Mouse (Mus musculus): ENCODE results near the gene Elovl6. TPM values are rescaled to one million over a fixed set of nuclear protein-coding genes. Genes with fewer than 3 reads are reported as not detected.

Gene Elovl6
- polyA plus RNA-seq, 1 experiment from 2014 or later, result 39.9 TPM

DNA sequence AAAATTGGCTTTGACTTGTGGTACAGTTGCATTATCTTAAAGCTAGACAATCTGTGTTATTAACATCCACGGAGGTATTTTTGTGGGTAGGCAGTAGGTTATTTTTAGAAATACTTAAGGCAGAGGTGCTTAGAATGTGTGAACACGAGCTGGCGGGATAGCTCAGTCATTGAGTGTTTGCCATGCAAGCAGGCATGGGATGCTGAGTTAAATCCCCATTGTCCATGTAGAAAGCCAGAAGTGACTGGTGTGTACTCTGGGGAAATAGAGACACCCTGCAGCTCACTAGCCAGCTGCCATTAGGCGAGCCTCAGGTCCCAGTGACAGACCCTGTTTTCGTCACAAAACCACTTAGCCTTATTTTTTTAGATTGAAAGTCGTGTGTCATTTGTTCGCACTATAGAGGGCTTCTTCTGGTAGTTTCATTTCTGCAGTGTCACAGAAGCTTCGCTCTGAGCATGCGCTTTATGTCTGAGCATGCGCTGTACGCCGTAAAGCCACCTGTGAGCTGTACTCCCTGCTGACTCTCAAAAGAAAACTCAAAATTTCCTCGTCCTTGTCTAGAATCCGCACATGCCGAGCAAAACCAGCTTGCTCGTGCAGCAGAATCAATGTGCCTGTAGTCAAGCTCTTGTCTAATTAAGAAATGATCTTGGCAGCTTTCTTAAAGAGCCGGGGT, 58.5 kb downstream of the Elovl6 start:
- Histone ChIP-seq H3K27me3 (ENCODE audit: control insufficient read depth, insufficient read depth, low read length) (no peaks in the 10 kb centered on the region), H3K9me3 (ENCODE audit: control insufficient read depth, low read length) (no peaks in the 10 kb centered on the region), H3K36me3 (ENCODE audit: control insufficient read depth, insufficient read depth, low read length) (no peaks in the 10 kb centered on the region; the same call in 1 of the 2 replicates), H3K4me3 (ENCODE audit: low read depth, low read length) (no peak overlapping the region), H3K27ac (ENCODE audit: low read depth, low read length) (no peak overlapping the region), H3K4me1 (replicated peaks; ENCODE audit: control insufficient read depth, insufficient read depth, low read length) (0 out of 2 replicates have a peak, but pooled peaks cover 2% of the 10 kb centered on the region), H3K9ac (ENCODE audit: low read length) (no peak overlapping the region), H3K4me2 (ENCODE audit: low read depth, low read length, severe bottlenecking) (no peak overlapping the region)
- DNase-seq (ENCODE audit: low spot score), result no peak
- WGBS, result 80% methylated on average over 17 of the region's 17 CpGs
- 0 out of 2 replicates have a peak, but pooled peaks have one; percentile 28 for ATAC-seq (replicated peaks; ENCODE audit: low FRiP score)

- DNase-seq (ENCODE audit: low spot score) (no peak), ATAC-seq (replicated peaks; ENCODE audit: low FRiP score) (no peak)
- H3K4me1 ChIP-seq (replicated peaks; ENCODE audit: control insufficient read depth, insufficient read depth, low read length), result 0 out of 2 replicates have a peak, but pooled peaks cover 2% of the 10 kb centered on the region
- H3K9me3 ChIP-seq (ENCODE audit: control insufficient read depth, low read length), result no peaks in the 10 kb centered on the region
- H3K27ac ChIP-seq (ENCODE audit: low read depth, low read length), result no peak overlapping the region
- H3K4me3 ChIP-seq (ENCODE audit: low read depth, low read length), result no peak overlapping the region
- 89% methylated on average over 9 of the region's 9 CpGs for WGBS
- H3K9ac ChIP-seq (ENCODE audit: low read length), result no peak overlapping the region
- H3K4me2 ChIP-seq (ENCODE audit: low read depth, low read length, severe bottlenecking), result no peak overlapping the region
- no peaks in the 10 kb centered on the region for H3K27me3 ChIP-seq (ENCODE audit: control insufficient read depth, insufficient read depth, low read length)
- no peaks in the 10 kb centered on the region; the same call in 1 of the 2 replicates for H3K36me3 ChIP-seq (ENCODE audit: control insufficient read depth, insufficient read depth, low read length)
Measured at GRCm38 (mm10) chr3:129591251-129591650, 59.1 kb downstream of the Elovl6 start.

DNA sequence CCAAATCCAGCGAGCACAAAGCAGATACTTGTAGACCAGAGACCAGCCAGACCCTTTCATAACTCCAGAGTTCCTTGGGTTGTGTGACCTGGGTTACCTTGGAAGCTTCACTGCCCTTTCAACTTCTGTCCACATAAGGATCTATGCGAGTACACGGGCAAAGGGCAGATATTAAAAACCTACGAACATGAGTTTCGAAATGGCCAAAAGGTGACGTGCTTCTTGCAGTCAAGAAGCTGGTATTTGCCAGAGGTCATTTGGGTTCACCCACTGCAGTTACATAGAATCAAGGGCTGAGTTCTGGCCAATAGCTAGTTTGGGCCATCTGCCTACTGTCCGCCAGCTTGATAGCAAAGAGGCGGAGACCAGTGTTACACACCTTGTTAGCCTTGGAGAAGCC, 59.6 kb downstream of the Elovl6 start:
- Histone ChIP-seq H3K36me3 (ENCODE audit: control insufficient read depth, insufficient read depth, low read length) (no peaks in the 10 kb centered on the region; the same call in 1 of the 2 replicates), H3K4me1 (replicated peaks; ENCODE audit: control insufficient read depth, insufficient read depth, low read length) (0 out of 2 replicates have a peak, but pooled peaks cover 2% of the 10 kb centered on the region), H3K4me3 (ENCODE audit: low read depth, low read length) (no peak overlapping the region), H3K9me3 (ENCODE audit: control insufficient read depth, low read length) (no peaks in the 10 kb centered on the region), H3K27me3 (ENCODE audit: control insufficient read depth, insufficient read depth, low read length) (no peaks in the 10 kb centered on the region), H3K27ac (ENCODE audit: low read depth, low read length) (no peak overlapping the region), H3K9ac (ENCODE audit: low read length) (no peak overlapping the region), H3K4me2 (ENCODE audit: low read depth, low read length, severe bottlenecking) (no peak overlapping the region)
- no peak for ATAC-seq (replicated peaks; ENCODE audit: low FRiP score)
- DNase-seq (ENCODE audit: low spot score), result no peak
- 95% methylated on average over 8 of the region's 8 CpGs for WGBS

GRCm38 (mm10) chr3:129593001-129593400, 60.8 kb downstream of the Elovl6 start:
- Histone ChIP-seq H3K9me3 (ENCODE audit: control insufficient read depth, low read length) (no peaks in the 10 kb centered on the region), H3K9ac (ENCODE audit: low read length) (no peak overlapping the region), H3K4me1 (replicated peaks; ENCODE audit: control insufficient read depth, insufficient read depth, low read length) (0 out of 2 replicates have a peak, but pooled peaks cover 2% of the 10 kb centered on the region), H3K27ac (ENCODE audit: low read depth, low read length) (no peak overlapping the region), H3K4me2 (ENCODE audit: low read depth, low read length, severe bottlenecking) (no peak overlapping the region), H3K27me3 (ENCODE audit: control insufficient read depth, insufficient read depth, low read length) (no peaks in the 10 kb centered on the region), H3K36me3 (ENCODE audit: control insufficient read depth, insufficient read depth, low read length) (no peaks in the 10 kb centered on the region; the same call in 1 of the 2 replicates), H3K4me3 (ENCODE audit: low read depth, low read length) (no peak overlapping the region)
- ATAC-seq (replicated peaks; ENCODE audit: low FRiP score), result no peak
- no peak for DNase-seq (ENCODE audit: low spot score)
- 94% methylated on average over 9 of the region's 9 CpGs for WGBS

DNA sequence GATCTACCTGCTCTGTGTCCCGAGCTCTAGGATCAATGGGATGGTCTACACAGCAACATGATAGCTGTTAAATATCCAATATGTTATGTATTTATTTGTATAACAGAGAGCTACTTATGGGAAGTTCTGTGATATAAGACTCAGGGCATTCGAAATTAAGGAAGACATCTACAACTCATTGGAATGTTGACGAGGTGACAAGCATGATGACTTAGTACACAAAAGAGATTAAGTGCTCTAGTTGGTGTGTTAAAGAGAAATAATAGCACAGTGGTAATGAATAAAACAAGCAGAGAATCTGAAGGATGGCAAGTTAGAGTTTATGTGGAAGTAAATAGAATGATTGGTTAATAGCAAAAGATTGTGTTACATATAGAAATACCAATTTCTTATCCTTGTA, 61.6 kb downstream of the Elovl6 start:
- no peak overlapping the region for H3K9ac ChIP-seq (ENCODE audit: low read length)
- no peak overlapping the region for H3K27ac ChIP-seq (ENCODE audit: low read depth, low read length)
- H3K27me3 ChIP-seq (ENCODE audit: control insufficient read depth, insufficient read depth, low read length), result no peaks in the 10 kb centered on the region
- H3K9me3 ChIP-seq (ENCODE audit: control insufficient read depth, low read length), result no peaks in the 10 kb centered on the region
- H3K4me3 ChIP-seq (ENCODE audit: low read depth, low read length), result no peak overlapping the region
- no peak for ATAC-seq (replicated peaks; ENCODE audit: low FRiP score)
- 0 out of 2 replicates have a peak, but pooled peaks cover 2% of the 10 kb centered on the region for H3K4me1 ChIP-seq (replicated peaks; ENCODE audit: control insufficient read depth, insufficient read depth, low read length)
- H3K36me3 ChIP-seq (ENCODE audit: control insufficient read depth, insufficient read depth, low read length), result no peaks in the 10 kb centered on the region; the same call in 1 of the 2 replicates
- 88% methylated on average over 3 of the region's 3 CpGs for WGBS
- no peak for DNase-seq (ENCODE audit: low spot score)
- no peak overlapping the region for H3K4me2 ChIP-seq (ENCODE audit: low read depth, low read length, severe bottlenecking)

DNA sequence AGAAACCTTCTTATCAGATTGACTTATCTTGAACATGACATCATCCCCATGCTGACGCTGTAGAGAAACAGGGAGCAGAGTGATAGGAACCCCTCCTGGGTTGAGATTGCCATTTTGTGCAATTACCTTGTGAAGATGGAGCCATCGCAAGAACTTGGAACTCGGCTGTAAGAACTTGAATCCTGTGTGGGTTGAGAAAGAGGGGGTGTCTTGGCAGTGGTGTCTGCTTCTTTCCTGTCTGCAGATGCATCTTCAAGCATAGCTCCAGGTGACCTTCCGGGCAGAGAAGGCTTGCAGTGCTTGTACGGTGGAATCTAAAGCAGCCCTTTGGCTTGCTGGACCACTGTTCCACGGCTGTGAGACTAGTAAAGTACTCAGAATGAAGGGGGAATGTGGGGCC, 63.9 kb downstream of the Elovl6 start:
- WGBS, result 94% methylated on average over 6 of the region's 6 CpGs
- no peak for DNase-seq (ENCODE audit: low spot score)
- H3K4me2 ChIP-seq (ENCODE audit: low read depth, low read length, severe bottlenecking), result no peak overlapping the region
- ATAC-seq (replicated peaks; ENCODE audit: low FRiP score), result no peak
- H3K27me3 ChIP-seq (ENCODE audit: control insufficient read depth, insufficient read depth, low read length), result no peaks in the 10 kb centered on the region
- no peaks in the 10 kb centered on the region for H3K9me3 ChIP-seq (ENCODE audit: control insufficient read depth, low read length)
- no peak overlapping the region for H3K27ac ChIP-seq (ENCODE audit: low read depth, low read length)
- H3K9ac ChIP-seq (ENCODE audit: low read length), result no peak overlapping the region
- no peaks in the 10 kb centered on the region for H3K4me1 ChIP-seq (replicated peaks; ENCODE audit: control insufficient read depth, insufficient read depth, low read length)
- H3K4me3 ChIP-seq (ENCODE audit: low read depth, low read length), result no peak overlapping the region
- no peaks in the 10 kb centered on the region for H3K36me3 ChIP-seq (ENCODE audit: control insufficient read depth, insufficient read depth, low read length)

GRCm38 (mm10) chr3:129602289-129602688, 70.1 kb downstream of the Elovl6 start:
- Histone ChIP-seq H3K4me2 (ENCODE audit: low read depth, low read length, severe bottlenecking) (no peak overlapping the region), H3K36me3 (ENCODE audit: control insufficient read depth, insufficient read depth, low read length) (no peaks in the 10 kb centered on the region), H3K27me3 (ENCODE audit: control insufficient read depth, insufficient read depth, low read length) (no peaks in the 10 kb centered on the region), H3K4me3 (ENCODE audit: low read depth, low read length) (no peak overlapping the region), H3K4me1 (replicated peaks; ENCODE audit: control insufficient read depth, insufficient read depth, low read length) (no peaks in the 10 kb centered on the region), H3K27ac (ENCODE audit: low read depth, low read length) (no peak overlapping the region), H3K9me3 (ENCODE audit: control insufficient read depth, low read length) (no peaks in the 10 kb centered on the region), H3K9ac (ENCODE audit: low read length) (no peak overlapping the region)
- DNase-seq (ENCODE audit: low spot score) (no peak), ATAC-seq (replicated peaks; ENCODE audit: low FRiP score) (no peak)
- WGBS, result 84% methylated on average over 9 of the region's 9 CpGs

GRCm38 (mm10) chr3:129605487-129605886, 73.3 kb downstream of the Elovl6 start:
- Histone ChIP-seq H3K4me1 (replicated peaks; ENCODE audit: control insufficient read depth, insufficient read depth, low read length) (no peaks in the 10 kb centered on the region), H3K27ac (ENCODE audit: low read depth, low read length) (no peak overlapping the region), H3K4me2 (ENCODE audit: low read depth, low read length, severe bottlenecking) (no peak overlapping the region), H3K27me3 (ENCODE audit: control insufficient read depth, insufficient read depth, low read length) (no peaks in the 10 kb centered on the region), H3K9me3 (ENCODE audit: control insufficient read depth, low read length) (no peaks in the 10 kb centered on the region), H3K36me3 (ENCODE audit: control insufficient read depth, insufficient read depth, low read length) (no peaks in the 10 kb centered on the region; the same call in 1 of the 2 replicates), H3K4me3 (ENCODE audit: low read depth, low read length) (no peak overlapping the region), H3K9ac (ENCODE audit: low read length) (no peak overlapping the region)
- DNase-seq (ENCODE audit: low spot score) (no peak), ATAC-seq (replicated peaks; ENCODE audit: low FRiP score) (no peak)
- 78% methylated on average over 7 of the region's 7 CpGs for WGBS

DNA sequence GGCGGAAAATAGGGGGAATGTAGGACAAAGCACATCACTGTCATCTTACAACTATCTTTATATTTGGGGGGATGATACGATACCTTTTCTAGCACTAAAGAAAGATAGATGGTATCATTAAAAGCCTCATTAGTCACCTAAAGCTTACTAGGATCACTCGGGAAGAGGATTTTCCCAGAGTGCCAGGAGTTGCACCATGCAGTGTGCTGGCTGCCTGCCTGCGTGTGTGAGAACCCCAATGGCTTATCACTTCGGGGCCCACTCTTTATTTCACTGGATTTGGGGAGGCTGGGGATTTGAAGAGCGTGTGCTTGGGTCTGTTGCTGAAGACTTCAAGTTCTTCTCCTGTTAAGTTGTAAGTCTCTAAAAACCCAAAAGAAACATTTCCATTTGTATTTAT, 73.8 kb downstream of the Elovl6 start:
- DNase-seq (ENCODE audit: low spot score), result no peak
- Histone ChIP-seq H3K9me3 (ENCODE audit: control insufficient read depth, low read length) (no peaks in the 10 kb centered on the region), H3K4me3 (ENCODE audit: low read depth, low read length) (no peak overlapping the region), H3K9ac (ENCODE audit: low read length) (no peak overlapping the region), H3K4me2 (ENCODE audit: low read depth, low read length, severe bottlenecking) (no peak overlapping the region), H3K4me1 (replicated peaks; ENCODE audit: control insufficient read depth, insufficient read depth, low read length) (no peaks in the 10 kb centered on the region), H3K27me3 (ENCODE audit: control insufficient read depth, insufficient read depth, low read length) (no peaks in the 10 kb centered on the region), H3K27ac (ENCODE audit: low read depth, low read length) (no peak overlapping the region), H3K36me3 (ENCODE audit: control insufficient read depth, insufficient read depth, low read length) (no peaks in the 10 kb centered on the region; the same call in 1 of the 2 replicates)
- 49% methylated on average over 6 of the region's 6 CpGs for WGBS
- ATAC-seq (replicated peaks; ENCODE audit: low FRiP score), result no peak

Measured in forebrain, embryonic 11.5 days (tissue).